Mouse (Mus musculus) bone marrow macrophage, adult 2 months (primary cell): ENCODE data around the gene Ctr9.

ENCODE experiments used
- CTCF ChIP-seq: IDR thresholded peaks from 2 replicates; pipeline ENCODE4 v1.5.1; 2012; ENCODE audit warnings: low read depth, mild to moderate bottlenecking, low read length, moderate library complexity
- POLR2A ChIP-seq: IDR thresholded peaks from 2 replicates; pipeline ENCODE4 v1.6.1; 2012; ENCODE audit warnings: mild to moderate bottlenecking, low read depth, low read length, borderline replicate concordance

GRCm38 (mm10) chr7:111016921-111017320 is 11.8 kb upstream of the Ctr9 start:
- TF ChIP-seq CTCF = no peak
- TF ChIP-seq POLR2A = no peak
